Comparison of ENCODE assay signal across 11 mouse cellular contexts in genomic region chr12:103328448-103329191, GRCm38 (mm10). TPM values are rescaled to one million over a fixed set of nuclear protein-coding genes. Genes with fewer than 3 reads are reported as not detected.
DNase-seq lines count a peak whose midpoint lies in the region; ATAC-seq and TF ChIP-seq lines count a peak whose summit lies in the region.
"Had no signal": no experiment of that assay in that cellular context is flagged by ENCODE, and none has a peak within 500 bp of the region (broad histone marks: within the 10 kb centered on the region; RNA-seq: fewer than 3 reads in every experiment).

No protein-coding gene starts in this region.

- H3K36me3 ChIP-seq in kidney, embryonic 16.5 days (ENCODE audit: insufficient read depth, low read length): no peaks in the 10 kb centered on the region
- no peaks in the 10 kb centered on the region for H3K36me3 ChIP-seq in thymus, adult 2 months (ENCODE audit: control insufficient read depth, insufficient read depth, low read length)
- H3K36me3 ChIP-seq: embryonic facial prominence, embryonic 12.5 days had no signal

- ATAC-seq in kidney, embryonic 16.5 days (ENCODE audit: low FRiP score, low TSS enrichment): no peak

- H3K4me3 ChIP-seq in kidney, embryonic 16.5 days (ENCODE audit: low read length): no peak overlapping the region
- H3K4me3 ChIP-seq in thymus, adult 2 months (ENCODE audit: control insufficient read depth, insufficient read depth, low read length): no peak overlapping the region
- H3K4me3 ChIP-seq: embryonic facial prominence, embryonic 12.5 days had no signal

- intact Hi-C loops in heart, postnatal 14 days (cut with DNase I): no loop called here

- no peaks in the 10 kb centered on the region for H3K9me3 ChIP-seq in kidney, embryonic 16.5 days (ENCODE audit: low read length)
- H3K9me3 ChIP-seq: embryonic facial prominence, embryonic 12.5 days had no signal

- H3K9ac ChIP-seq in kidney, embryonic 16.5 days (replicated peaks; ENCODE audit: low read length): no peak overlapping the region
- H3K9ac ChIP-seq: embryonic facial prominence, embryonic 12.5 days had no signal

- peaks cover 4% of the 10 kb centered on the region; the same call in 1 of the 2 replicates for H3K4me1 ChIP-seq in kidney, embryonic 16.5 days (ENCODE audit: insufficient read depth, low read length)
- peaks cover 56% of the 10 kb centered on the region for H3K4me1 ChIP-seq in thymus, adult 2 months (replicated peaks; ENCODE audit: control insufficient read depth, insufficient read depth, low read length)
- H3K4me1 ChIP-seq: embryonic facial prominence, embryonic 12.5 days had no signal

- H3K27ac ChIP-seq in kidney, embryonic 16.5 days (ENCODE audit: low read length): no peak overlapping the region
- H3K27ac ChIP-seq in thymus, adult 2 months (ENCODE audit: control insufficient read depth, insufficient read depth, low read length): no peak overlapping the region
- H3K27ac ChIP-seq: embryonic facial prominence, embryonic 12.5 days had no signal

- no peak overlapping the region for H3K4me2 ChIP-seq in kidney, embryonic 16.5 days (replicated peaks; ENCODE audit: low read depth, low read length)
- H3K4me2 ChIP-seq: embryonic facial prominence, embryonic 12.5 days had no signal

- TF ChIP-seq POLR2A in thymus, adult 2 months (IDR thresholded peaks at IDR 0.05; ENCODE audit: control insufficient read depth, extremely low read depth, insufficient read depth, low read length, poor library complexity): no peak

- DNase-seq in kidney, adult 11 months: peak; percentile 57
- peak; percentile 59 for DNase-seq in adrenal gland, postnatal 36 days
- DNase-seq in heart, postnatal 14 days: peak; percentile 55 to 64
- DNase-seq in lung, postnatal 10 days: peak; percentile 64
- DNase-seq in right cerebral cortex, postnatal 10 days (ENCODE audit: low spot score in 2 of 2): no peak
- no peak for DNase-seq in retina, postnatal 1 day
- no peak for DNase-seq in thymus, adult 2 months
- DNase-seq: cerebellum, adult 11 months had no signal

- peaks cover 14% of the 10 kb centered on the region for H3K27me3 ChIP-seq in kidney, embryonic 16.5 days (ENCODE audit: insufficient read depth, low read length)
- no peaks in the 10 kb centered on the region for H3K27me3 ChIP-seq in thymus, adult 2 months (ENCODE audit: control insufficient read depth, insufficient read depth, low read length)

- TF ChIP-seq CTCF in thymus, adult 2 months (IDR thresholded peaks at IDR 0.05; ENCODE audit: borderline replicate concordance, control insufficient read depth, extremely low read depth, insufficient read depth, low read length, poor library complexity): no peak

- WGBS in kidney, embryonic 16.5 days: 58% methylated on average over 7 of the region's 7 CpGs
- 92% methylated on average over 7 of the region's 7 CpGs for WGBS in thymus, adult 2 months

RNA-seq across cellular contexts. Expression of gene Fam181a, which starts 17.8 kb away (rescaled TPM):
- polyA plus RNA-seq in kidney, embryonic 16.5 days (2015; fragmentation: Nextera tagmentation; extraction: Ambion mirVana): not detected in 2 replicates
- not detected for total RNA-seq in adrenal gland, postnatal 36 days (2021)
- total RNA-seq in heart, postnatal 14 days (2021): not detected
- polyA plus RNA-seq in thymus, adult 2 months (2012; rRNA removed): not detected in 2 replicates
- polyA plus RNA-seq: stomach, embryonic 14.5 days had no signal

RNA-seq across cellular contexts. Expression of gene Asb2, which starts 27.2 kb away (rescaled TPM):
- 1.3 and 4.5 TPM in 2 replicates for polyA plus RNA-seq in kidney, embryonic 16.5 days (2015; fragmentation: Nextera tagmentation; extraction: Ambion mirVana)
- 1 to 10 TPM; 1.1 to 1.3 TPM for total RNA-seq in adrenal gland, postnatal 36 days (2021)
- total RNA-seq in heart, postnatal 14 days (2021): 100 to 1,000 TPM; 470 to 485 TPM
- 31.8 and 64.7 TPM in 2 replicates for polyA plus RNA-seq in thymus, adult 2 months (2012; rRNA removed)

RNA-seq across cellular contexts. Expression of gene Otub2, which starts 59.9 kb away (rescaled TPM):
- polyA plus RNA-seq in kidney, embryonic 16.5 days (2015; fragmentation: Nextera tagmentation; extraction: Ambion mirVana): 7.7 and 8.1 TPM in 2 replicates
- 1 to 10 TPM; 2.8 to 3.7 TPM for total RNA-seq in adrenal gland, postnatal 36 days (2021)
- total RNA-seq in heart, postnatal 14 days (2021): 1 to 10 TPM; 3.6 to 4.0 TPM
- polyA plus RNA-seq in thymus, adult 2 months (2012; rRNA removed): 1.4 and 2.0 TPM in 2 replicates

Comparison
In these comparisons a context has a peak if more than half of its experiments do, and no peak if none do; other contexts are left out.
1. DNase-seq: peak in kidney, adult 11 months (single experiment), adrenal gland, postnatal 36 days (2 of 2), heart, postnatal 14 days (2 of 2) and lung, postnatal 10 days (single experiment); none in right cerebral cortex, postnatal 10 days (0 of 2), retina, postnatal 1 day (single experiment) and thymus, adult 2 months (single experiment).
2. RNA of gene Asb2, which starts 27.2 kb away (total RNA-seq): 470 to 485 TPM in heart, postnatal 14 days; 1.1 to 1.3 TPM in adrenal gland, postnatal 36 days; every median in the first group is over 100 times any median in the second.